Mouse (Mus musculus): ENCODE measurements around the gene Vcp. TPM values are rescaled to one million over a fixed set of nuclear protein-coding genes. Genes with fewer than 3 reads are reported as not detected.
A peak's percentile ranks its signal among the peaks of the same experiment; 100 is the strongest.
"Not testable (repeated sequence)": the region's sequence is repeated elsewhere in the genome, so short reads cannot be mapped to it uniquely, and the experiment has no call there.

Vcp gene
- polyA plus RNA-seq (2015; fragmentation: Nextera tagmentation; extraction: Ambion mirVana) = 545 and 570 TPM in 2 replicates

- ATAC-seq = peak; percentile 99
- peak within 1 kb of the TSS; percentile 98 for H3K4me3 ChIP-seq
- not testable (repeated sequence) for H3K27me3 ChIP-seq; H3K9me3 ChIP-seq (replicated peaks)
- peak within 1 kb of the TSS; percentile 89 for H3K4me2 ChIP-seq
- peak within 1 kb of the TSS; percentile 99 for H3K27ac ChIP-seq
- H3K9ac ChIP-seq = peak within 1 kb of the TSS; percentile 98
- under 1% methylated on average over 41 of the region's 56 CpGs for WGBS
- peaks cover 21% of the 10 kb centered on the region for H3K36me3 ChIP-seq (ENCODE audit: poor library complexity, severe bottlenecking)
- peaks cover 29% of the 10 kb centered on the region for H3K4me1 ChIP-seq
These were observed at the start of gene Vcp for GRCm38 (mm10) chr4:43000141-43000986. Gene Vcp, minus strand, starts transcription at chr4:43000507.

DNA sequence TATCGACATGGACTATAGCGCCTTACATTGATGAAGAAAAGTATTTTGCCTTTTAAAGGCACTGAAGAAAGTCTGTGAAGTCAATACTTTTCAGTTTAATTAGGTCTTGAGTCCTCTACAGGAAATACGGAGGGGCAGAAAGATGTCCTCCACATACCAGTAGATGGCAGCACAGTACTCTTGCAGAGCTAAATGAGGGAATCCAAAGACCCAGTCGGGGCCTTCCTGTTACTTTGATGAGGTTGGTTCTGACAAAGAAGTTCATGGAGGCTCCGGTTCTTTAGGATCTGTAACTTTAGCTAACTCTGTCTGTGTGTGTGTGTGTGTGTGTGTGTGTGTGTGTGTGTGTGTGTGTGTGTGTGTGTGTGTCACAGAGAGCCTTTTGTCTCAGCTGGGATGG, 46.9 kb upstream of the Vcp start:
- H3K4me1 ChIP-seq = peaks cover 31% of the 10 kb centered on the region
- H3K4me3 ChIP-seq = no peak overlapping the region
- H3K9me3 ChIP-seq (replicated peaks) = no peaks in the 10 kb centered on the region
- H3K27ac ChIP-seq = no peak overlapping the region
- no peak overlapping the region for H3K9ac ChIP-seq
- 7% methylated on average over 5 of the region's 5 CpGs for WGBS
- H3K4me2 ChIP-seq = peak overlapping the region; percentile 71
- H3K27me3 ChIP-seq = no peaks in the 10 kb centered on the region
- ATAC-seq = no peak
- no peaks in the 10 kb centered on the region for H3K36me3 ChIP-seq (ENCODE audit: poor library complexity, severe bottlenecking)

GRCm38 (mm10) chr4:43046607-43047006, 46.3 kb upstream of the Vcp start:
- Histone ChIP-seq H3K27me3 (no peaks in the 10 kb centered on the region), H3K27ac (peak overlapping the region; percentile 10; the same call in 1 of the 2 replicates), H3K4me3 (0 out of 2 replicates have a peak overlapping the region, but pooled peaks have one; percentile 7), H3K36me3 (ENCODE audit: poor library complexity, severe bottlenecking) (no peaks in the 10 kb centered on the region), H3K4me2 (peak overlapping the region; percentile 71), H3K4me1 (peaks cover 31% of the 10 kb centered on the region), H3K9ac (0 out of 2 replicates have a peak overlapping the region, but pooled peaks have one; percentile 34), H3K9me3 (replicated peaks) (no peaks in the 10 kb centered on the region)
- no peak for ATAC-seq
- whole genome bisulfite sequencing = 63% methylated on average over 5 of the region's 5 CpGs

DNA sequence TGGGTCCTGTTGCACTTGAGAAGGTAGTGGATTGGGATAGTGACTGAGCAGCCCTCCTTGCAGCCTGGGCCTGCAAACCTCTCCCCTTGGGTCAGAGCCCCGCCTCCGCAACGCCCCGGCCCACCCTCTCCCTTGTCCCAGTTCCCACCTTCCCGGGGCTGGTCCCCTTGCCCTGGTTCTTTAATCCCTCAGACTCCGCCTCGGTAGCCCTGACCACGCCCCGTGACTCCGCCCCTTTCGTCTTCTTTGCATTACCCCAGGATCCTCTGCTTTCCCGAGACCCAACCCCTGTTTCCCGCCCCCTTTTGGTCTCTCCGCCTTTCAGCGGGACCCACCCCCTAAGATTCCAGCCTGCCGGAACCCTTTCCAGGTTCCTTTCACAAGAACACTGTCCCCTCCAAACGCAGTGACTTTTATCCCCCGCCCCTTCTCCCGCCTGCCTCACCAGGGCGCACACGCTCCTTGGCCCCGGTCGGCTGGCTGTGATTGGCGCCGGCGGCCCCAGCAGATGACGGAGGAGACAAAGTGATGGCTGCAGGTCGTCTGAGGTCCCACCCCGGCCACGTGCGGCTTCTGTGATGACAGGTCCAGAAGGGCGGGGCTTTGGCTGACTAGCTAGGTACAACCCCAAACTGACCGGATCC, 45.5 kb upstream of the Vcp start, which contains the start of gene Fam214b:
TSS of gene Fam214b (minus strand) at position 562 of the 644 bp plus-strand sequence.
- peaks cover 34% of the 10 kb centered on the region for H3K4me1 ChIP-seq
- peak within 1 kb of the TSS; percentile 58 for H3K4me3 ChIP-seq
- peak within 1 kb of the TSS; percentile 97 for H3K27ac ChIP-seq
- peak; percentile 90 for ATAC-seq
- H3K27me3 ChIP-seq = no peaks in the 10 kb centered on the region
- H3K9me3 ChIP-seq (replicated peaks) = no peaks in the 10 kb centered on the region
- under 1% methylated on average over 33 of the region's 33 CpGs for WGBS
- H3K4me2 ChIP-seq = peak within 1 kb of the TSS; percentile 71
- H3K9ac ChIP-seq = peak within 1 kb of the TSS; percentile 72
- no peaks in the 10 kb centered on the region for H3K36me3 ChIP-seq (ENCODE audit: poor library complexity, severe bottlenecking)

- H3K4me2 ChIP-seq = peak overlapping the region; percentile 71
- whole genome bisulfite sequencing = 2% methylated on average over 13 of the region's 13 CpGs
- ATAC-seq = peak; percentile 2; the same call in 1 of the 2 replicates
- no peaks in the 10 kb centered on the region for H3K27me3 ChIP-seq
- H3K4me1 ChIP-seq = peaks cover 38% of the 10 kb centered on the region
- peak overlapping the region; percentile 67 for H3K9ac ChIP-seq
- H3K27ac ChIP-seq = peak overlapping the region; percentile 97
- H3K4me3 ChIP-seq = peak overlapping the region; percentile 58
- no peaks in the 10 kb centered on the region for H3K9me3 ChIP-seq (replicated peaks)
- H3K36me3 ChIP-seq (ENCODE audit: poor library complexity, severe bottlenecking) = no peaks in the 10 kb centered on the region
These were observed 45.0 kb upstream of the Vcp start for GRCm38 (mm10) chr4:43045285-43045658.

DNA sequence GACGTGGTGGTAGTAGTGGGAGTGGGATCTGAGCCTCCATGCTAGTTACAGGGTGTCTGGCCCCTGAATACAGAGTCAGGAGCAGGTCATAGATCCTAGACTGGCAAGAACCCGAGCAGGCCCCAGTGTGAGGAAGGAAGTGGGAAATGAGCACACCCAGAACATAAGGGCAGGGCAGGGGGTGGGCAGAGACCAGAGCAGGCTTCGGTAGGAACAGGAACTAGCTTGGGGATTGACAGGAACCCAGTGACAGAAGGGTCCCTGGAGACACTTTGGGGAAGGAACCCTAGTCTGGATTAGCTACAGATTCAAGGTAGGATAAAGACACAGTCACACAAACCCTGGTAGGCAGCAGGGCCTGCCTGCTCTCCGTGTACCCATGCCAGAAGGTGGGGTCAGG, 44.4 kb upstream of the Vcp start:
- Histone ChIP-seq H3K27ac (peak overlapping the region; percentile 97), H3K4me3 (peak overlapping the region; percentile 58), H3K9ac (peak overlapping the region; percentile 67), H3K4me1 (peaks cover 39% of the 10 kb centered on the region), H3K9me3 (replicated peaks) (no peaks in the 10 kb centered on the region), H3K27me3 (no peaks in the 10 kb centered on the region), H3K4me2 (peak overlapping the region; percentile 71), H3K36me3 (ENCODE audit: poor library complexity, severe bottlenecking) (no peaks in the 10 kb centered on the region)
- 0% methylated on average over 4 of the region's 4 CpGs for WGBS
- no peak for ATAC-seq

- Histone ChIP-seq H3K4me2 (peak overlapping the region; percentile 71), H3K9ac (peak overlapping the region; percentile 67), H3K9me3 (replicated peaks) (no peaks in the 10 kb centered on the region), H3K36me3 (ENCODE audit: poor library complexity, severe bottlenecking) (no peaks in the 10 kb centered on the region), H3K4me3 (peak overlapping the region; percentile 58), H3K27ac (peak overlapping the region; percentile 97), H3K27me3 (no peaks in the 10 kb centered on the region), H3K4me1 (peaks cover 48% of the 10 kb centered on the region)
- WGBS = 4% methylated on average over 7 of the region's 7 CpGs
- peak; percentile 72 for ATAC-seq
These were observed 43.5 kb upstream of the Vcp start for GRCm38 (mm10) chr4:43043644-43044357.

GRCm38 (mm10) chr4:43040881-43041547, 40.7 kb upstream of the Vcp start:
- Histone ChIP-seq H3K9me3 (replicated peaks) (no peaks in the 10 kb centered on the region), H3K9ac (peak overlapping the region; percentile 26; the same call in 1 of the 2 replicates), H3K27me3 (no peaks in the 10 kb centered on the region), H3K27ac (peak overlapping the region; percentile 69), H3K4me3 (0 out of 2 replicates have a peak overlapping the region, but pooled peaks have one; percentile 72), H3K4me2 (peak overlapping the region; percentile 74), H3K4me1 (peaks cover 58% of the 10 kb centered on the region), H3K36me3 (ENCODE audit: poor library complexity, severe bottlenecking) (peaks cover 14% of the 10 kb centered on the region)
- WGBS = 68% methylated on average over 9 of the region's 9 CpGs
- no peak for ATAC-seq

- under 1% methylated on average over 24 of the region's 25 CpGs for WGBS
- H3K9me3 ChIP-seq (replicated peaks) = no peaks in the 10 kb centered on the region
- ATAC-seq = peak; percentile 97
- H3K9ac ChIP-seq = peak overlapping the region; percentile 86
- peak overlapping the region; percentile 71 for H3K27ac ChIP-seq
- H3K4me3 ChIP-seq = peak overlapping the region; percentile 72
- no peaks in the 10 kb centered on the region for H3K27me3 ChIP-seq
- peaks cover 56% of the 10 kb centered on the region for H3K4me1 ChIP-seq
- H3K36me3 ChIP-seq (ENCODE audit: poor library complexity, severe bottlenecking) = peaks cover 22% of the 10 kb centered on the region
- H3K4me2 ChIP-seq = peak overlapping the region; percentile 74
These were observed 39.8 kb upstream of the Vcp start for GRCm38 (mm10) chr4:43040114-43040572.

- H3K4me3 ChIP-seq = peak overlapping the region; percentile 72
- H3K4me1 ChIP-seq = peaks cover 50% of the 10 kb centered on the region
- H3K27me3 ChIP-seq = no peaks in the 10 kb centered on the region
- 4% methylated on average over 11 of the region's 11 CpGs for WGBS
- peak overlapping the region; percentile 74 for H3K4me2 ChIP-seq
- peak overlapping the region; percentile 86 for H3K9ac ChIP-seq
- peak overlapping the region; percentile 71 for H3K27ac ChIP-seq
- H3K9me3 ChIP-seq (replicated peaks) = no peaks in the 10 kb centered on the region
- ATAC-seq = no peak
- H3K36me3 ChIP-seq (ENCODE audit: poor library complexity, severe bottlenecking) = peaks cover 28% of the 10 kb centered on the region
These were observed 39.3 kb upstream of the Vcp start for GRCm38 (mm10) chr4:43039609-43040008.

All from forebrain, embryonic 13.5 days (tissue).